Mouse (Mus musculus) spleen, postnatal 4 days (tissue): Measurements from ENCODE around the gene Dab2.

Source experiments
- DNase-seq, 2 experiments: peaks; one replicate each; pipeline ENCODE4 v3.0.0; 2022; ENCODE audit warnings: low spot score in 2 of 2

Dab2 gene

DNA sequence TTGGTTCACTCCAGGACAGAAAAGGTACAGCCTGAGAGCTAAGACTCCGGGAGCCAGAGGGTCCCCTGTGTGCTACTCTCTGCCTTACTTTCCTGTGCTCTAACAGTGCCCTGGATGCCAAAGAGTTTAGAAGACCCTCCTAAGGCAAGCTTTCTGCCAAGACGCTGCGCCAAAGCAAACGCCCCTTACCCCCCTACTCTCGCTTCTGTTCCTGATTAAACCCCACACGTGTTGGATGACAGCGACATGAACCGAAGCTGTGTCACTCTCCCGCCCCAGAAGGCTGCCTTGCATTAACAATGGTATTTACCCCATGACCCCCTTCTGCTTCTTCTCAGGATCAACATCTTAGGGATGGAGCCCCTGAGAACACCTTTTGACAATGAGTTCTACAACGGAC, 167.4 kb downstream of the Dab2 start:
- DNase-seq = no peak

DNA sequence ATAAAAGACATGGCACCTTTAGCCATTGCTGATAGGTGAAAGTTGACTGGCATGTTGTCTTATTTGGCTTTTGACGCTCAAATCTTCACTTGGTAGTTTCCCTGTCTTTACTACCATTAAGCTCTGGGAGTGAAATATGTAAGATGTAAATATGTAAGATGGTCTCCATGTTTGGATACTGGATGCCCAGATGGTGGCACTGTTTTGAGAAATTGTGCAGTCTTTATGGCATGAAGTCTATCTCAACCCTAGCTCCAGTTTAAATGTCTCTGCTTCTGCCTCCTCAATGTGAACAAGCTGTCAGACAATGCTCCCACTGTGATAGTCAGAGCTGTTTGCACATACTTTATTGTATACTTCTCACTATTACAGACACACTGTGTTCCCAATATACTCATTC, 169.3 kb downstream of the Dab2 start:
- DNase-seq = no peak

DNA sequence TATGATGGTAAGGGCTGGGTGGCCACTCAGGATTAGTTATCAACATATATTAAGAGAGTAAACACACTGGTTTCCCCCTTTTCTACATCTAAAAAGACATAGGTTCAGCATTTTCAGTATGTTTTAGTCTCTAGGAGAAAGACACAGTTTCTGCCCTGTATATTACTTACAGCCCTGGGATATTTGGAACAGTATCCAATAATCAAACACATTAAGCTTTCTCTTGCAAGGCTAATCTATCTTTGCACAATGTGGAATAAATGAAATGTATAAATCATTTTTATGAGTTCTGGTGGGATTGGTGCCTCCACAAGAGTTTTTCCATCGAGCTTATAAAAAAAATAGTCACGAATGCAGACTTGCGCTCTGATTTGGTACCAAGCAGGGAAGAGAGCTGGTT, 169.8 kb downstream of the Dab2 start:
- DNase-seq = no peak

DNA sequence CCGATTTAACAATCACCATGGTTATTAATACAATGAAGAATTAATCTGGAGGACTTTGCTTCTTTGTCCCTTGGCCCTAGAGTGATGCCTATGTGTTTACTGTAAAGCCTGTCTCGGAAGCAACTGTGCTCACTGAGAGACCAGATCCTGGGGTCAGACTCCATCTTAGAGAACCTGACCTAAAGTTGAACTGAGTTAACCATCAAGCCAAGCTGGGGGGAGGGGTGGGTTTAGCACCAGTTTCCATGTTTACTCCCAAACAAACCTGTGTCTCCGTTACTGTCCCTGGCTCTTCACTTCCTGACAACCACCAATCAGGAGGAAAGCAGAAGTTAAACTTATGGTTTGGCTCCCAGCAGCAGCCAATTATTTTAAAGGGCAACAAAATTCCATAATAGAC, 184.0 kb downstream of the Dab2 start:
- no peak for DNase-seq
